Comparison of ENCODE assay signal across 7 mouse cellular contexts in genomic region chr3:32616006-32616330, GRCm38 (mm10). TPM values are rescaled to one million over a fixed set of nuclear protein-coding genes. Genes with fewer than 3 reads are reported as not detected.
DNase-seq lines count a peak whose midpoint lies in the region; ATAC-seq lines count a peak whose summit lies in the region.

No protein-coding gene starts in this region.

- no peak for ATAC-seq in neural tube, embryonic 11.5 days (ENCODE audit: insufficient read depth, low FRiP score, low TSS enrichment)
- no peak for ATAC-seq in forebrain, embryonic 11.5 days (replicated peaks; ENCODE audit: low FRiP score)
- no peak for ATAC-seq in limb, embryonic 15.5 days (ENCODE audit: insufficient number of reproducible peaks, low FRiP score, low TSS enrichment, low read depth)
- ATAC-seq in stomach, embryonic 16.5 days (ENCODE audit: insufficient read depth, low FRiP score) = peak; percentile 37; the same call in 1 of the 2 replicates

- no peaks in the 10 kb centered on the region for H3K27me3 ChIP-seq in neural tube, embryonic 11.5 days (ENCODE audit: control insufficient read depth, insufficient read depth, low read length)
- H3K27me3 ChIP-seq in forebrain, embryonic 11.5 days (ENCODE audit: control insufficient read depth, insufficient read depth, low read length) = no peaks in the 10 kb centered on the region
- no peaks in the 10 kb centered on the region for H3K27me3 ChIP-seq in limb, embryonic 15.5 days
- no peaks in the 10 kb centered on the region for H3K27me3 ChIP-seq in stomach, embryonic 16.5 days (ENCODE audit: control insufficient read depth, insufficient read depth, low read length)

- no peaks in the 10 kb centered on the region for H3K36me3 ChIP-seq in neural tube, embryonic 11.5 days (ENCODE audit: control insufficient read depth, insufficient read depth, low read length)
- H3K36me3 ChIP-seq in forebrain, embryonic 11.5 days (ENCODE audit: control insufficient read depth, insufficient read depth, low read length) = no peaks in the 10 kb centered on the region
- no peaks in the 10 kb centered on the region; the same call in 1 of the 2 replicates for H3K36me3 ChIP-seq in limb, embryonic 15.5 days
- no peaks in the 10 kb centered on the region for H3K36me3 ChIP-seq in stomach, embryonic 16.5 days (ENCODE audit: control insufficient read depth, insufficient read depth, low read length)

- H3K9me3 ChIP-seq in neural tube, embryonic 11.5 days (ENCODE audit: control insufficient read depth, low read length) = no peaks in the 10 kb centered on the region
- no peaks in the 10 kb centered on the region for H3K9me3 ChIP-seq in forebrain, embryonic 11.5 days (ENCODE audit: control insufficient read depth, low read length)
- H3K9me3 ChIP-seq in limb, embryonic 15.5 days = no peaks in the 10 kb centered on the region
- H3K9me3 ChIP-seq in stomach, embryonic 16.5 days (replicated peaks; ENCODE audit: control insufficient read depth, low read length) = no peaks in the 10 kb centered on the region

- no peak for DNase-seq in neural tube, embryonic 11.5 days (ENCODE audit: low spot score)
- no peak for DNase-seq in neural tube, embryonic 10.5 days (ENCODE audit: extremely low spot score, low spot score)
- no peak for DNase-seq in forebrain, embryonic 11.5 days (ENCODE audit: low spot score)
- DNase-seq in thymus, postnatal 4 days = no peak
- DNase-seq in kidney, adult 8-10 months = no peak

- no peak overlapping the region for H3K27ac ChIP-seq in neural tube, embryonic 11.5 days (ENCODE audit: low read depth, low read length)
- no peak overlapping the region for H3K27ac ChIP-seq in forebrain, embryonic 11.5 days (ENCODE audit: low read depth, low read length)
- H3K27ac ChIP-seq in limb, embryonic 15.5 days = peak overlapping the region; percentile 87
- H3K27ac ChIP-seq in stomach, embryonic 16.5 days (ENCODE audit: low read length) = peak overlapping the region; percentile 88

- H3K4me2 ChIP-seq in neural tube, embryonic 11.5 days (ENCODE audit: low read depth) = peak overlapping the region; percentile 50
- peak overlapping the region; percentile 53 for H3K4me2 ChIP-seq in forebrain, embryonic 11.5 days (ENCODE audit: low read depth, low read length, severe bottlenecking)
- H3K4me2 ChIP-seq in limb, embryonic 15.5 days = peak overlapping the region; percentile 59
- peak overlapping the region; percentile 61 for H3K4me2 ChIP-seq in stomach, embryonic 16.5 days (ENCODE audit: low read depth, low read length)

- no peaks in the 10 kb centered on the region for H3K4me1 ChIP-seq in neural tube, embryonic 11.5 days (ENCODE audit: control insufficient read depth, insufficient read depth, low read length)
- no peaks in the 10 kb centered on the region for H3K4me1 ChIP-seq in forebrain, embryonic 11.5 days (replicated peaks; ENCODE audit: control insufficient read depth, insufficient read depth, low read length)
- peaks cover 11% of the 10 kb centered on the region for H3K4me1 ChIP-seq in limb, embryonic 15.5 days
- peaks cover 7% of the 10 kb centered on the region for H3K4me1 ChIP-seq in stomach, embryonic 16.5 days (ENCODE audit: control insufficient read depth, insufficient read depth, low read length)

- peak overlapping the region; percentile 66 for H3K9ac ChIP-seq in neural tube, embryonic 11.5 days (ENCODE audit: low read length)
- H3K9ac ChIP-seq in forebrain, embryonic 11.5 days (ENCODE audit: low read length) = peak overlapping the region; percentile 67
- peak overlapping the region; percentile 64 for H3K9ac ChIP-seq in limb, embryonic 15.5 days
- peak overlapping the region; percentile 82 for H3K9ac ChIP-seq in stomach, embryonic 16.5 days (ENCODE audit: low read length)

- 24% methylated on average over 6 of the region's 14 CpGs for WGBS in neural tube, embryonic 11.5 days
- 16% methylated on average over 9 of the region's 14 CpGs for WGBS in forebrain, embryonic 11.5 days
- WGBS in limb, embryonic 15.5 days = 15% methylated on average over 5 of the region's 14 CpGs
- 14% methylated on average over 6 of the region's 14 CpGs for WGBS in stomach, embryonic 16.5 days

- peak overlapping the region; percentile 61 for H3K4me3 ChIP-seq in neural tube, embryonic 11.5 days (ENCODE audit: low read depth, low read length)
- H3K4me3 ChIP-seq in forebrain, embryonic 11.5 days (ENCODE audit: low read depth, low read length) = peak overlapping the region; percentile 64
- H3K4me3 ChIP-seq in limb, embryonic 15.5 days = peak overlapping the region; percentile 69
- H3K4me3 ChIP-seq in stomach, embryonic 16.5 days (replicated peaks; ENCODE audit: low read length) = peak overlapping the region; percentile 66

RNA-seq across cellular contexts. Expression of gene Gnb4, which starts 0.4 kb away (rescaled TPM):
- polyA plus RNA-seq in neural tube, embryonic 11.5 days (2014; fragmentation: Nextera tagmentation; extraction: Ambion mirVana) = 53.2 and 57.4 TPM in 2 replicates
- polyA plus RNA-seq in forebrain, embryonic 11.5 days (2014; fragmentation: Nextera tagmentation; extraction: Ambion mirVana) = 35.5 and 45.6 TPM in 2 replicates
- 92.8 and 98.0 TPM in 2 replicates for polyA plus RNA-seq in limb, embryonic 15.5 days (2015; fragmentation: Nextera tagmentation; extraction: Ambion mirVana)
- 66.1 and 73.3 TPM in 2 replicates for polyA plus RNA-seq in stomach, embryonic 16.5 days (2015; fragmentation: Nextera tagmentation; extraction: Ambion mirVana)

Comparison
In these comparisons a context has a peak if more than half of its experiments do, and no peak if none do; other contexts are left out.
1. H3K27ac ChIP-seq: peak in limb, embryonic 15.5 days (single experiment) and stomach, embryonic 16.5 days (single experiment); none in neural tube, embryonic 11.5 days (single experiment) and forebrain, embryonic 11.5 days (single experiment).
2. Peak in every context shown above with its lines, with median percentiles within 50 percentile points of each other: H3K4me2 ChIP-seq, H3K4me3 ChIP-seq and H3K9ac ChIP-seq.